Mouse (Mus musculus) fat pad, adult 2 months (tissue): ENCODE data around the gene Fbp2.
"Not testable (repeated sequence)": the region's sequence is repeated elsewhere in the genome, so short reads cannot be mapped to it uniquely, and the experiment has no call there.

Experiments
- DNase-seq: peaks from one replicate; pipeline ENCODE4 v3.0.0-alpha.2; 2011; ENCODE audit warnings: low read depth, low spot score; ENCODE audit errors: extremely low read depth

Gene Fbp2

GRCm38 (mm10) chr13:62865651-62866315 lies 7.6 kb upstream of the Fbp2 start:
- no peak for DNase-seq

GRCm38 (mm10) chr13:62863771-62864170 lies 5.5 kb upstream of the Fbp2 start:
- DNase-seq, result no peak

GRCm38 (mm10) chr13:62862875-62863274 lies 4.7 kb upstream of the Fbp2 start:
- no peak for DNase-seq

GRCm38 (mm10) chr13:62860068-62860467 lies 1.8 kb upstream of the Fbp2 start:
- DNase-seq, result no peak

- not testable (repeated sequence) for DNase-seq
Measured at GRCm38 (mm10) chr13:62859251-62859650, 1.0 kb upstream of the Fbp2 start.

- DNase-seq, result no peak
Measured at GRCm38 (mm10) chr13:62856850-62857249, 1.4 kb downstream of the Fbp2 start.

GRCm38 (mm10) chr13:62856305-62856675 lies 1.9 kb downstream of the Fbp2 start:
- DNase-seq, result no peak

- no peak for DNase-seq
Measured at GRCm38 (mm10) chr13:62855396-62856304, 2.6 kb downstream of the Fbp2 start.

GRCm38 (mm10) chr13:62854666-62855065 lies 3.6 kb downstream of the Fbp2 start:
- DNase-seq, result no peak

- no peak for DNase-seq
Measured at GRCm38 (mm10) chr13:62833341-62833740, 24.9 kb downstream of the Fbp2 start.

- DNase-seq, result no peak
Measured at GRCm38 (mm10) chr13:62832239-62832638, 26.0 kb downstream of the Fbp2 start.

- DNase-seq, result not testable (repeated sequence)
Measured at GRCm38 (mm10) chr13:62815705-62816104, 42.5 kb downstream of the Fbp2 start.

GRCm38 (mm10) chr13:62812713-62813112 lies 45.5 kb downstream of the Fbp2 start:
- DNase-seq, result no peak

GRCm38 (mm10) chr13:62807981-62808380 lies 50.2 kb downstream of the Fbp2 start:
- not testable (repeated sequence) for DNase-seq
